Mouse (Mus musculus): Measurements from ENCODE around the gene Sbk3. TPM values are rescaled to one million over a fixed set of nuclear protein-coding genes. Genes with fewer than 3 reads are reported as not detected.

Gene Sbk3
- polyA plus RNA-seq, 1 experiment, result not detected

GRCm38 (mm10) chr7:4918681-4919080 lies 52.3 kb downstream of the Sbk3 start:
- DNase-seq (ENCODE audit: low read depth, low spot score), result no peak
- 95% methylated on average over 15 of the region's 15 CpGs for WGBS

- WGBS, result 91% methylated on average over 2 of the region's 2 CpGs
Observed at GRCm38 (mm10) chr7:4917494-4917893, 53.5 kb downstream of the Sbk3 start.

GRCm38 (mm10) chr7:4915669-4916416 lies 55.1 kb downstream of the Sbk3 start:
- 11% methylated on average over 14 of the region's 14 CpGs for WGBS
- DNase-seq (ENCODE audit: low read depth, low spot score), result no peak

More at GRCm38 (mm10) chr7:4917494-4917893, 53.5 kb downstream of the Sbk3 start:
- no peak for DNase-seq (ENCODE audit: low read depth, low spot score)

Other genes with a start within 250 kb of the Sbk3 start
- 84.0 and 118 TPM in 2 replicates for gene Tmem150b, start 245.9 kb downstream of the Sbk3 start, polyA plus RNA-seq (2012; rRNA removed)
- 95.6 and 126 TPM in 2 replicates for gene Kmt5c, start 231.1 kb downstream of the Sbk3 start, polyA plus RNA-seq (2012; rRNA removed)
- 45.0 and 50.2 TPM in 2 replicates for gene Cox6b2, start 218.1 kb downstream of the Sbk3 start, polyA plus RNA-seq (2012; rRNA removed)
- not detected in 2 replicates for gene Fam71e2, start 199.9 kb downstream of the Sbk3 start, polyA plus RNA-seq (2012; rRNA removed)
- 0.11 and 0.81 TPM in 2 replicates for gene Il11, start 188.3 kb downstream of the Sbk3 start, polyA plus RNA-seq (2012; rRNA removed)
- gene Tmem190, start 188.2 kb downstream of the Sbk3 start, polyA plus RNA-seq (2012; rRNA removed), result not detected in 2 replicates
- 81.4 and 90.8 TPM in 2 replicates for gene Tmem238, start 181.5 kb downstream of the Sbk3 start, polyA plus RNA-seq (2012; rRNA removed)
- 510 and 604 TPM in 2 replicates for gene Rpl28, start 178.3 kb downstream of the Sbk3 start, polyA plus RNA-seq (2012; rRNA removed)
- gene Ube2s, start 158.6 kb downstream of the Sbk3 start, polyA plus RNA-seq (2012; rRNA removed), result 348 and 501 TPM in 2 replicates
- 0.78 and 0.86 TPM in 2 replicates for gene Shisa7, start 126.5 kb downstream of the Sbk3 start, polyA plus RNA-seq (2012; rRNA removed)
- gene Isoc2b, start 100.9 kb downstream of the Sbk3 start, polyA plus RNA-seq (2012; rRNA removed), result 20.4 and 27.2 TPM in 2 replicates
- gene Isoc2a, start 94.0 kb downstream of the Sbk3 start, polyA plus RNA-seq (2012; rRNA removed), result 14.7 and 16.2 TPM in 2 replicates
- gene Gm36210, start 64.7 kb downstream of the Sbk3 start, polyA plus RNA-seq (2012; rRNA removed), result not detected in 2 replicates
- 12.7 and 14.6 TPM in 2 replicates for gene Zfp628, start 56.0 kb downstream of the Sbk3 start, polyA plus RNA-seq (2012; rRNA removed)
- 4.3 and 7.1 TPM in 2 replicates for gene Nat14, start 49.1 kb downstream of the Sbk3 start, polyA plus RNA-seq (2012; rRNA removed)
- gene Ssc5d, start 45.4 kb downstream of the Sbk3 start, polyA plus RNA-seq (2012; rRNA removed), result 2.9 and 3.6 TPM in 2 replicates
- 0.06 and 0.18 TPM in 2 replicates for gene Sbk2, start 6.8 kb downstream of the Sbk3 start, polyA plus RNA-seq (2012; rRNA removed)
- gene Zfp579, start 25.0 kb upstream of the Sbk3 start, polyA plus RNA-seq (2012; rRNA removed), result 30.6 and 33.2 TPM in 2 replicates
- gene Zfp524, start 43.2 kb upstream of the Sbk3 start, polyA plus RNA-seq (2012; rRNA removed), result 39.4 and 44.3 TPM in 2 replicates
- gene Fiz1, start 43.5 kb upstream of the Sbk3 start, polyA plus RNA-seq (2012; rRNA removed), result 22.2 and 29.6 TPM in 2 replicates
- gene Gm44973, start 44.3 kb upstream of the Sbk3 start, polyA plus RNA-seq (2012; rRNA removed), result 0.37 TPM in 1 of 2 replicates, not detected in the other
- gene Zfp865, start 49.2 kb upstream of the Sbk3 start, polyA plus RNA-seq (2012; rRNA removed), result 14.2 and 20.5 TPM in 2 replicates
- 1.4 and 1.8 TPM in 2 replicates for gene Ccdc106, start 49.4 kb upstream of the Sbk3 start, polyA plus RNA-seq (2012; rRNA removed)
- gene 4632433K11Rik, start 63.0 kb upstream of the Sbk3 start, polyA plus RNA-seq (2012; rRNA removed), result not detected in 2 replicates
- 6.8 and 7.0 TPM in 2 replicates for gene Zfp784, start 67.3 kb upstream of the Sbk3 start, polyA plus RNA-seq (2012; rRNA removed)
- gene Zfp580, start 80.4 kb upstream of the Sbk3 start, polyA plus RNA-seq (2012; rRNA removed), result 5.2 and 6.3 TPM in 2 replicates
- gene U2af2, start 91.0 kb upstream of the Sbk3 start, polyA plus RNA-seq (2012; rRNA removed), result 150 and 173 TPM in 2 replicates
- gene Epn1, start 109.1 kb upstream of the Sbk3 start, polyA plus RNA-seq (2012; rRNA removed), result 238 and 291 TPM in 2 replicates
- gene Rfpl4, start 145.8 kb upstream of the Sbk3 start, polyA plus RNA-seq (2012; rRNA removed), result not detected in 2 replicates
- 0.42 and 0.48 TPM in 2 replicates for gene Rasl2-9, start 154.8 kb upstream of the Sbk3 start, polyA plus RNA-seq (2012; rRNA removed)
- gene Vmn1r55, start 178.5 kb upstream of the Sbk3 start, polyA plus RNA-seq (2012; rRNA removed), result not detected in 2 replicates
- gene Vmn1r56, start 225.6 kb upstream of the Sbk3 start, polyA plus RNA-seq (2012; rRNA removed), result not detected in 2 replicates
- gene Vmn1r57, start 247.3 kb upstream of the Sbk3 start, polyA plus RNA-seq (2012; rRNA removed), result not detected in 2 replicates

Data from large intestine, adult 2 months (tissue).